Mouse (Mus musculus) monocyte, adult 59 days (primary cell): ENCODE measurements around the gene Rad51ap1. TPM values are rescaled to one million over a fixed set of nuclear protein-coding genes. Genes with fewer than 3 reads are reported as not detected.

Source experiments
- total RNA-seq, 2 experiments: library from RNA; stranded (reverse); gene quantifications; one replicate each; pipeline ENCODE4 v1.2.4; 2023

The Rad51ap1 gene
- total RNA-seq: 1 to 10 TPM in 1 of 2 experiments, not detected in 1; 1.0 TPM

GRCm38 (mm10) chr6:126939487-126940171 is at the start of gene Rad51ap1, which contains the start of gene D6Wsu163e:
Gene Rad51ap1 (minus strand): TSS chr6:126939587.
Gene D6Wsu163e (plus strand): TSS chr6:126939962.

GRCm38 (mm10) chr6:126921111-126921881 is 18.1 kb downstream of the Rad51ap1 start, which contains the start of gene Dyrk4:
Gene Dyrk4 (minus strand): TSS chr6:126921839.

Other genes with a start within 250 kb of the Rad51ap1 start
- not detected for gene Kcna6, start 198.9 kb downstream of the Rad51ap1 start, total RNA-seq
- gene Ndufa9, start 90.5 kb downstream of the Rad51ap1 start, total RNA-seq: 10 to 100 TPM; 48.6 to 48.9 TPM
- gene Akap3, start 86.5 kb downstream of the Rad51ap1 start, total RNA-seq: not detected
- gene Dyrk4, start 17.7 kb downstream of the Rad51ap1 start, total RNA-seq: not detected
- 10 to 100 TPM; 23.3 to 34.7 TPM for gene D6Wsu163e, start 375 bp upstream of the Rad51ap1 start, total RNA-seq
- not detected for gene Fgf6, start 76.0 kb upstream of the Rad51ap1 start, total RNA-seq
- not detected for gene Fgf23, start 133.3 kb upstream of the Rad51ap1 start, total RNA-seq
- 1 to 10 TPM; 4.8 to 5.5 TPM for gene Tigar, start 170.0 kb upstream of the Rad51ap1 start, total RNA-seq
- gene Ccnd2, start 212.6 kb upstream of the Rad51ap1 start, total RNA-seq: 10 to 100 TPM; 36.0 to 36.2 TPM